In the genomic region with DNA sequence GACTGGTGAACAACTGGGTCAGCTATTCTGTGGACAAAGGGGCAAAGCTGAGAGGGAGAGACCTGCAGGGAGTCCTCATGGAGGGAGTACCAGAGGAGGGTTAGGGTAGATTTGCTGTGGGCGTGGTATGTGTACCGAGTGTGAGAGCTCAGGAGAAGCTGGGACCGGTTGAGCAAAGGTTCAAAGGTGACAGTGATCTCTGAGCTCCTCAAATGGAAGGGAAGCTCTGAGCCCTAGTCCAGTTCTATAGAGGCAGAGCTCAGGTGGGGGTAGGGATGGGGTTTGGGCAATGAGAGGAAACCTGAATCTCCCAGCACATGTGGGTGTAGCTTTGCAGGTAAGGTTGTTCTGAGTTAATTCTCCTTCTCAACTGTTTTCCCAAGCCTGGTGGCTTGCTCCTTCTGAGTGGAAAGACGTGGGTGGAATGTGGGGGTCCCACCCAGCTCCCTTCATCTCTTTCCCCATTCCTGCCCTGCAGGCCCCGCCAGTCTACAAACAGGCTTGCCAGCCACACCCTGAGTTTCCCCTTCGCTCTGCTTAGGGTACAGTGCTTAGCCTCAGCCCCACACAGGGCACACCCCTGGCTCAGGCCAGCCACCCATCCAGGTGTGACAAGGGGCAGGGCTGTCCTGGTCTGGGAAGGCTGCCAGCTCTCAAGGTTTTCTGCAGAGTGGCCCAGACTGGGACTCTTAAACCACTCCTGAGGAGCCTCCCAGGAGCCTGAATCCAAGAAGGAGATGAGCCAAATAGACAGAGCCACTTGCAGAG, we compare ENCODE assay signal across 13 mouse cellular contexts. TPM values are rescaled to one million over a fixed set of nuclear protein-coding genes. Genes with fewer than 3 reads are reported as not detected.
DNase-seq lines count a peak whose midpoint lies in the region; ATAC-seq lines count a peak whose summit lies in the region.
"Had no signal": no experiment of that assay in that cellular context is flagged by ENCODE, and none has a peak within 500 bp of the region (broad histone marks: within the 10 kb centered on the region; RNA-seq: fewer than 3 reads in every experiment).

No protein-coding gene starts in this region.

- no peaks in the 10 kb centered on the region for H3K36me3 ChIP-seq in hindbrain, embryonic 16.5 days (ENCODE audit: control insufficient read depth, insufficient read depth, low read length)
- H3K36me3 ChIP-seq: hindbrain, embryonic 13.5 days had no signal

- 89% methylated on average over 6 of the region's 6 CpGs for WGBS in hindbrain, embryonic 16.5 days

- no peak overlapping the region for H3K4me3 ChIP-seq in hindbrain, embryonic 16.5 days (ENCODE audit: low read length)
- H3K4me3 ChIP-seq: hindbrain, embryonic 13.5 days had no signal

- no peak overlapping the region for H3K9ac ChIP-seq in hindbrain, embryonic 16.5 days (ENCODE audit: low read depth, low read length)
- H3K9ac ChIP-seq: hindbrain, embryonic 13.5 days had no signal

- H3K27ac ChIP-seq in hindbrain, embryonic 16.5 days (ENCODE audit: low read depth, low read length): no peak overlapping the region
- H3K27ac ChIP-seq: hindbrain, embryonic 13.5 days had no signal

- peak; percentile 10 for DNase-seq in ovary, adult 18-20 months (ENCODE audit: low spot score)
- DNase-seq in ovary, postnatal 10 days (ENCODE audit: low spot score): no peak
- peak; percentile 79 to 87 for DNase-seq in kidney, postnatal 4 days
- peak; percentile 27 for DNase-seq in ovary, postnatal 14 days (ENCODE audit: low spot score)
- DNase-seq in MN1 (ENCODE audit: low spot score): no peak
- no peak for DNase-seq in adrenal gland, postnatal 36 days
- DNase-seq: B cell, adult 2 months; thymus, postnatal 36 days had no signal

- no peak for ATAC-seq in hindbrain, embryonic 16.5 days
- ATAC-seq in erythroblast, adult 5-6 weeks (replicated peaks; ENCODE audit: low FRiP score, poor library complexity, severe bottlenecking): no peak
- ATAC-seq: forebrain, embryonic 16.5 days; Patski had no signal

- H3K27me3 ChIP-seq in hindbrain, embryonic 16.5 days (replicated peaks; ENCODE audit: control insufficient read depth, insufficient read depth, low read length): no peaks in the 10 kb centered on the region
- H3K27me3 ChIP-seq: hindbrain, embryonic 13.5 days; Patski had no signal

- H3K4me2 ChIP-seq in hindbrain, embryonic 16.5 days (ENCODE audit: low read length): no peak overlapping the region
- H3K4me2 ChIP-seq: hindbrain, embryonic 13.5 days had no signal

- no peaks in the 10 kb centered on the region for H3K4me1 ChIP-seq in hindbrain, embryonic 16.5 days (ENCODE audit: control insufficient read depth, insufficient read depth, low read depth, low read length)

- no peaks in the 10 kb centered on the region for H3K9me3 ChIP-seq in hindbrain, embryonic 16.5 days (ENCODE audit: control insufficient read depth, low read length)
- H3K9me3 ChIP-seq: hindbrain, embryonic 13.5 days had no signal

RNA-seq across cellular contexts. Expression of a gene that starts 26.8 kb away (rescaled TPM):
- polyA plus RNA-seq in hindbrain, embryonic 16.5 days (2015; fragmentation: Nextera tagmentation; extraction: Ambion mirVana): 0.57 and 0.64 TPM in 2 replicates
- total RNA-seq in erythroblast, adult 5-6 weeks (2015; ENCODE audit: low replicate concordance): not detected in 2 replicates
- total RNA-seq in erythroblast, adult 5-6 weeks (2017; ENCODE audit: low replicate concordance): not detected in 2 replicates
- total RNA-seq in adrenal gland, postnatal 36 days (2021): 10 to 100 TPM in 1 of 2 experiments, under 1 TPM in 1; 0.99 to 10.8 TPM

RNA-seq across cellular contexts. Expression of a gene that starts 53.3 kb away (rescaled TPM):
- 13.7 and 18.6 TPM in 2 replicates for polyA plus RNA-seq in hindbrain, embryonic 16.5 days (2015; fragmentation: Nextera tagmentation; extraction: Ambion mirVana)
- total RNA-seq in erythroblast, adult 5-6 weeks (2015; ENCODE audit: low replicate concordance): 67.1 and 70.2 TPM in 2 replicates
- total RNA-seq in erythroblast, adult 5-6 weeks (2017; ENCODE audit: low replicate concordance): 131 and 155 TPM in 2 replicates
- total RNA-seq in adrenal gland, postnatal 36 days (2021): 1 to 10 TPM; 5.5 to 8.5 TPM

Comparison
In these comparisons a context has a peak if more than half of its experiments do, and no peak if none do; other contexts are left out.
1. DNase-seq: peak in ovary, adult 18-20 months (single experiment), kidney, postnatal 4 days (2 of 2) and ovary, postnatal 14 days (single experiment); none in ovary, postnatal 10 days (single experiment), MN1 (single experiment) and adrenal gland, postnatal 36 days (0 of 2).
2. RNA of a gene that starts 53.3 kb away (total RNA-seq): 67.1 to 155 TPM in erythroblast, adult 5-6 weeks; 5.5 to 8.5 TPM in adrenal gland, postnatal 36 days; every median in the first group is over 4 times any median in the second.